Mouse (Mus musculus) heart, embryonic 11.5 days (tissue): ENCODE results near the gene Tmprss11b. TPM values are rescaled to one million over a fixed set of nuclear protein-coding genes. Genes with fewer than 3 reads are reported as not detected.

Experiments used
- ATAC-seq: fragments of 200-750 bp; cut with Nextera tagmentation; replicated peaks from 2 replicates; pipeline ENCODE4 v1.8.0; 2017; ENCODE audit warnings: moderate library complexity; ENCODE audit not compliant: insufficient number of reproducible peaks, low FRiP score, low TSS enrichment
- H3K27ac ChIP-seq: fragments of 300-500 bp; sonication (generic); 2 replicates; pipeline ENCODE4 v1.5.1; 2014; ENCODE audit warnings: mild to moderate bottlenecking, low read depth, low read length
- H3K27me3 ChIP-seq: fragments of 300-500 bp; sonication (generic); 2 replicates; pipeline ENCODE4 v1.6.1; 2014; ENCODE audit warnings: mild to moderate bottlenecking, low read length, mixed read lengths; ENCODE audit not compliant: control insufficient read depth, insufficient read depth
- H3K36me3 ChIP-seq: fragments of 300-500 bp; sonication (generic); 2 replicates; pipeline ENCODE4 v1.6.1; 2014; ENCODE audit warnings: mild to moderate bottlenecking, low read length, moderate library complexity, mixed read lengths; ENCODE audit not compliant: control insufficient read depth, insufficient read depth
- H3K4me1 ChIP-seq: fragments of 300-500 bp; sonication (generic); 2 replicates; pipeline ENCODE4 v1.6.1; 2014; ENCODE audit warnings: low read length; ENCODE audit not compliant: control insufficient read depth, insufficient read depth
- H3K4me2 ChIP-seq: fragments of 300-500 bp; sonication (generic); 2 replicates; pipeline ENCODE4 v1.6.1; 2014; ENCODE audit warnings: mild to moderate bottlenecking, moderate library complexity
- H3K4me3 ChIP-seq: fragments of 300-500 bp; sonication (generic); 2 replicates; pipeline ENCODE4 v1.5.1; 2014; ENCODE audit warnings: low read depth, low read length
- H3K9ac ChIP-seq: fragments of 300-500 bp; sonication (generic); 2 replicates; pipeline ENCODE4 v1.6.1; 2014; ENCODE audit warnings: mild to moderate bottlenecking, low read depth, low read length, moderate library complexity
- H3K9me3 ChIP-seq: fragments of 300-500 bp; sonication (generic); replicated peaks from 2 replicates; pipeline ENCODE4 v1.6.1; 2016; ENCODE audit warnings: low read length; ENCODE audit not compliant: control insufficient read depth
- WGBS: fragments of 180-500 bp; shearing (Covaris S2); extraction: QIAGEN DNeasy Blood & Tissue Kit; methylation state at CpG from one replicate; pipeline ENCODE4 v1.1.7; 2014; ENCODE audit not compliant: insufficient replicate concordance; 5-methylcytosine and 5-hydroxymethylcytosine counted together
- polyA plus RNA-seq: library from polyadenylated mRNA; unstranded; fragments of >200 nt; fragmentation: Nextera tagmentation; extraction: Ambion mirVana; gene quantifications from 2 replicates; pipeline ENCODE4 v1.2.1, GENCODE M21; 2014

The Tmprss11b gene
- polyA plus RNA-seq, 1 experiment from 2014 or later = not detected

- H3K4me3 ChIP-seq = no peak overlapping the region
- no peaks in the 10 kb centered on the region for H3K9me3 ChIP-seq
- no peak overlapping the region for H3K4me2 ChIP-seq
- WGBS = 55% methylated on average over 2 of the region's 2 CpGs
- no peaks in the 10 kb centered on the region for H3K4me1 ChIP-seq
- no peak for ATAC-seq
- H3K36me3 ChIP-seq = no peaks in the 10 kb centered on the region
- no peak overlapping the region for H3K9ac ChIP-seq
- H3K27me3 ChIP-seq = no peaks in the 10 kb centered on the region
- H3K27ac ChIP-seq = no peak overlapping the region
Measured at GRCm38 (mm10) chr5:86630700-86631099, 45.5 kb downstream of the Tmprss11b start.

- no peak overlapping the region for H3K4me3 ChIP-seq
- ATAC-seq = no peak
- WGBS = 77% methylated on average over 1 of the region's 1 CpGs
Measured at GRCm38 (mm10) chr5:86621778-86622177, 54.4 kb downstream of the Tmprss11b start.

More at GRCm38 (mm10) chr5:86621778-86622177, 54.4 kb downstream of the Tmprss11b start:
- no peaks in the 10 kb centered on the region for H3K4me1 ChIP-seq
- no peaks in the 10 kb centered on the region for H3K9me3 ChIP-seq
- H3K27me3 ChIP-seq = no peaks in the 10 kb centered on the region
- H3K4me2 ChIP-seq = no peak overlapping the region
- no peak overlapping the region for H3K27ac ChIP-seq
- no peaks in the 10 kb centered on the region for H3K36me3 ChIP-seq
- no peak overlapping the region for H3K9ac ChIP-seq

Other genes with a start within 250 kb of the Tmprss11b start
- not detected in 2 replicates for gene Tmprss11a, start 207.4 kb downstream of the Tmprss11b start, polyA plus RNA-seq
- gene Tmprss11g, start 157.8 kb downstream of the Tmprss11b start, polyA plus RNA-seq = not detected in 2 replicates
- 0.04 TPM in 1 of 2 replicates, not detected in the other for gene Tmprss11f, start 43.9 kb downstream of the Tmprss11b start, polyA plus RNA-seq
- gene Tmprss11e, start 69.5 kb upstream of the Tmprss11b start, polyA plus RNA-seq = 0.10 TPM in 1 of 2 replicates, not detected in the other
- gene Ythdc1, start 127.9 kb upstream of the Tmprss11b start, polyA plus RNA-seq = 34.8 and 38.8 TPM in 2 replicates
- gene Ugt2b34, start 230.6 kb upstream of the Tmprss11b start, polyA plus RNA-seq = 0.07 and 0.59 TPM in 2 replicates